Mouse (Mus musculus) intestine, postnatal 0 days (tissue): ENCODE results near the gene 2700097O09Rik. TPM values are rescaled to one million over a fixed set of nuclear protein-coding genes. Genes with fewer than 3 reads are reported as not detected.

Source experiments
- ATAC-seq: fragments of 200-750 bp; cut with Nextera tagmentation; 2 replicates; pipeline ENCODE4 v1.8.0; 2017; ENCODE audit warnings: mild to moderate bottlenecking, moderate TSS enrichment, moderate library complexity
- H3K27ac ChIP-seq: fragments of 300-500 bp; sonication (generic); 2 replicates; pipeline ENCODE4 v1.5.1; 2014; ENCODE audit warnings: mild to moderate bottlenecking, low read depth, low read length, moderate library complexity
- H3K27me3 ChIP-seq: fragments of 300-500 bp; sonication (generic); replicated peaks from 2 replicates; pipeline ENCODE4 v1.6.1; 2014; ENCODE audit warnings: low read length, mixed read lengths; ENCODE audit not compliant: control insufficient read depth, insufficient read depth
- H3K36me3 ChIP-seq: fragments of 300-500 bp; sonication (generic); 2 replicates; pipeline ENCODE4 v1.6.1; 2014; ENCODE audit warnings: mild to moderate bottlenecking, moderate library complexity; ENCODE audit not compliant: control insufficient read depth, insufficient read depth
- H3K4me1 ChIP-seq: fragments of 300-500 bp; sonication (generic); replicated peaks from 2 replicates; pipeline ENCODE4 v1.6.1; 2014; ENCODE audit warnings: antibody characterized with exemption, low read length, mixed read lengths; ENCODE audit not compliant: control insufficient read depth, insufficient read depth
- H3K4me2 ChIP-seq: fragments of 300-500 bp; sonication (generic); replicated peaks from 2 replicates; pipeline ENCODE4 v1.6.1; 2014; ENCODE audit warnings: low read depth, mild to moderate bottlenecking, moderate library complexity
- H3K4me3 ChIP-seq: fragments of 300-500 bp; sonication (generic); 2 replicates; pipeline ENCODE4 v1.5.1; 2014; ENCODE audit warnings: low read depth, low read length
- H3K9ac ChIP-seq: fragments of 300-500 bp; sonication (generic); 2 replicates; pipeline ENCODE4 v1.6.1; 2014; ENCODE audit warnings: mild to moderate bottlenecking, low read depth, low read length
- H3K9me3 ChIP-seq: fragments of 300-500 bp; sonication (generic); 2 replicates; pipeline ENCODE4 v1.6.1; 2016; ENCODE audit warnings: mixed run types; ENCODE audit not compliant: control insufficient read depth
- CTCF ChIP-seq: sonication (generic); IDR thresholded peaks from 2 replicates; pipeline ENCODE4 v1.5.1; 2016; ENCODE audit warnings: low read depth, mild to moderate bottlenecking, control low read depth, antibody characterized with exemption, moderate library complexity
- WGBS: fragments of 180-500 bp; shearing (Covaris S2); extraction: QIAGEN DNeasy Blood & Tissue Kit; methylation state at CpG from one replicate; pipeline ENCODE4 v1.1.7; 2014; 5-methylcytosine and 5-hydroxymethylcytosine counted together
- polyA plus RNA-seq: library from polyadenylated mRNA; unstranded; fragments of >200 nt; fragmentation: Nextera tagmentation; extraction: Ambion mirVana; gene quantifications from 2 replicates; pipeline ENCODE4 v1.2.1, GENCODE M21; 2015

Gene 2700097O09Rik
- polyA plus RNA-seq, 1 experiment from 2014 or later, result 10.1 TPM

- Histone ChIP-seq H3K27me3 (no peaks in the 10 kb centered on the region), H3K27ac (no peak overlapping the region), H3K4me3 (no peak overlapping the region), H3K9me3 (no peaks in the 10 kb centered on the region), H3K4me1 (peaks cover 4% of the 10 kb centered on the region; the same call in 1 of the 2 replicates), H3K36me3 (no peaks in the 10 kb centered on the region), H3K4me2 (no peak overlapping the region), H3K9ac (no peak overlapping the region)
- ATAC-seq, result no peak
- 77% methylated on average over 5 of the region's 5 CpGs for WGBS
- TF ChIP-seq CTCF, result no peak
These were observed 81.5 kb downstream of the 2700097O09Rik start for GRCm38 (mm10) chr12:54998411-54998810.

- Histone ChIP-seq H3K4me3 (no peak overlapping the region), H3K4me2 (no peak overlapping the region), H3K9ac (no peak overlapping the region), H3K27me3 (no peaks in the 10 kb centered on the region), H3K9me3 (no peaks in the 10 kb centered on the region), H3K27ac (no peak overlapping the region), H3K4me1 (peaks cover 4% of the 10 kb centered on the region; the same call in 1 of the 2 replicates), H3K36me3 (no peaks in the 10 kb centered on the region)
- 90% methylated on average over 6 of the region's 6 CpGs for WGBS
- no peak for TF ChIP-seq CTCF
- no peak for ATAC-seq
These were observed 82.9 kb downstream of the 2700097O09Rik start for GRCm38 (mm10) chr12:54996979-54997474.

- TF ChIP-seq CTCF, result no peak
- no peak for ATAC-seq
- H3K36me3 ChIP-seq, result no peaks in the 10 kb centered on the region
These were observed 83.9 kb downstream of the 2700097O09Rik start for GRCm38 (mm10) chr12:54995965-54996364.

More at GRCm38 (mm10) chr12:54995965-54996364, 83.9 kb downstream of the 2700097O09Rik start:
- no peak overlapping the region for H3K4me2 ChIP-seq
- H3K4me3 ChIP-seq, result no peak overlapping the region
- no peaks in the 10 kb centered on the region for H3K9me3 ChIP-seq
- no peaks in the 10 kb centered on the region for H3K27me3 ChIP-seq
- no peak overlapping the region for H3K27ac ChIP-seq
- WGBS, result 57% methylated on average over 3 of the region's 3 CpGs
- peaks cover 4% of the 10 kb centered on the region; the same call in 1 of the 2 replicates for H3K4me1 ChIP-seq
- H3K9ac ChIP-seq, result no peak overlapping the region

Other genes with a start within 250 kb of the 2700097O09Rik start
- 133 and 138 TPM in 2 replicates for gene Cfl2, start 217.2 kb downstream of the 2700097O09Rik start, polyA plus RNA-seq
- gene Gm20403, start 93.6 kb downstream of the 2700097O09Rik start, polyA plus RNA-seq, result not detected in 2 replicates
- gene Baz1a, start 65.8 kb downstream of the 2700097O09Rik start, polyA plus RNA-seq, result 15.2 and 15.3 TPM in 2 replicates
- gene Srp54a, start 152 bp upstream of the 2700097O09Rik start, polyA plus RNA-seq, result 106 and 107 TPM in 2 replicates
- 27.8 and 29.2 TPM in 2 replicates for gene Fam177a, start 44.4 kb upstream of the 2700097O09Rik start, polyA plus RNA-seq
- 34.7 and 39.1 TPM in 2 replicates for gene Srp54b, start 75.0 kb upstream of the 2700097O09Rik start, polyA plus RNA-seq
- not detected in 2 replicates for gene 1700047I17Rik2, start 119.5 kb upstream of the 2700097O09Rik start, polyA plus RNA-seq
- 60.0 and 64.6 TPM in 2 replicates for gene Srp54c, start 150.1 kb upstream of the 2700097O09Rik start, polyA plus RNA-seq
- gene 1110008L16Rik, start 219.5 kb upstream of the 2700097O09Rik start, polyA plus RNA-seq, result 10.1 and 11.9 TPM in 2 replicates
- gene Ppp2r3c, start 222.9 kb upstream of the 2700097O09Rik start, polyA plus RNA-seq, result 7.7 and 8.6 TPM in 2 replicates